Mouse (Mus musculus) embryonic facial prominence, embryonic 11.5 days (tissue): ENCODE results near the gene Vwce. TPM values are rescaled to one million over a fixed set of nuclear protein-coding genes. Genes with fewer than 3 reads are reported as not detected.

ENCODE experiments used
- ATAC-seq: fragments of 200-750 bp; cut with Nextera tagmentation; replicated peaks from 2 replicates; pipeline ENCODE4 v1.8.0; 2017; ENCODE audit warnings: low read depth; ENCODE audit not compliant: insufficient number of reproducible peaks, low FRiP score, low TSS enrichment
- DNase-seq: peaks from one replicate; pipeline ENCODE4 v3.0.0-alpha.2; 2015; ENCODE audit warnings: low spot score
- H3K27ac ChIP-seq: fragments of 300-500 bp; sonication (generic); replicated peaks from 2 replicates; pipeline ENCODE4 v1.5.1; 2014; ENCODE audit warnings: mild to moderate bottlenecking, low read depth, low read length, control low read depth
- H3K27me3 ChIP-seq: fragments of 300-500 bp; sonication (generic); 2 replicates; pipeline ENCODE4 v1.6.1; 2014; ENCODE audit warnings: mild to moderate bottlenecking, low read length, moderate library complexity, mixed read lengths; ENCODE audit not compliant: control insufficient read depth, insufficient read depth
- H3K36me3 ChIP-seq: fragments of 300-500 bp; sonication (generic); replicated peaks from 2 replicates; pipeline ENCODE4 v1.6.1; 2014; ENCODE audit warnings: low read depth, mild to moderate bottlenecking, low read length, moderate library complexity, mixed read lengths; ENCODE audit not compliant: control insufficient read depth, insufficient read depth
- H3K4me1 ChIP-seq: fragments of 300-500 bp; sonication (generic); 2 replicates; pipeline ENCODE4 v1.6.1; 2014; ENCODE audit warnings: low read length, mixed read lengths; ENCODE audit not compliant: control insufficient read depth, insufficient read depth
- H3K4me2 ChIP-seq: fragments of 300-500 bp; sonication (generic); 2 replicates; pipeline ENCODE4 v1.6.1; 2014; ENCODE audit warnings: low read depth, mild to moderate bottlenecking, control low read depth, low read length, moderate library complexity
- H3K4me3 ChIP-seq: fragments of 300-500 bp; sonication (generic); 2 replicates; pipeline ENCODE4 v1.5.1; 2014; ENCODE audit warnings: low read depth, low read length, control low read depth
- H3K9ac ChIP-seq: fragments of 300-500 bp; sonication (generic); replicated peaks from 2 replicates; pipeline ENCODE4 v1.6.1; 2014; ENCODE audit warnings: mild to moderate bottlenecking, control low read depth, low read length
- H3K9me3 ChIP-seq: fragments of 300-500 bp; sonication (generic); replicated peaks from 2 replicates; pipeline ENCODE4 v1.6.1; 2016; ENCODE audit warnings: mild to moderate bottlenecking, low read length, inconsistent platforms, mixed read lengths; ENCODE audit not compliant: control insufficient read depth
- WGBS: fragments of 180-500 bp; shearing (Covaris S2); extraction: QIAGEN DNeasy Blood & Tissue Kit; methylation state at CpG from one replicate; pipeline ENCODE4 v1.1.7; 2014; 5-methylcytosine and 5-hydroxymethylcytosine counted together
- polyA plus RNA-seq: library from polyadenylated mRNA; unstranded; fragments of >200 nt; fragmentation: Nextera tagmentation; extraction: Ambion mirVana; gene quantifications from 2 replicates; pipeline ENCODE4 v1.2.1, GENCODE M21; 2014

Vwce gene
- polyA plus RNA-seq, 1 experiment from 2014 or later: 0.73 TPM

GRCm38 (mm10) chr19:10608573-10609240 lies 25.3 kb upstream of the Vwce start:
- no peak overlapping the region for H3K4me3 ChIP-seq
- no peaks in the 10 kb centered on the region for H3K9me3 ChIP-seq
- H3K4me1 ChIP-seq: peaks cover 4% of the 10 kb centered on the region; the same call in 1 of the 2 replicates
- no peak overlapping the region for H3K9ac ChIP-seq
- no peak for ATAC-seq
- H3K27ac ChIP-seq: no peak overlapping the region
- H3K27me3 ChIP-seq: no peaks in the 10 kb centered on the region
- peaks cover 20% of the 10 kb centered on the region for H3K36me3 ChIP-seq
- DNase-seq: peak; percentile 13
- H3K4me2 ChIP-seq: no peak overlapping the region
- WGBS: 89% methylated on average over 5 of the region's 5 CpGs

GRCm38 (mm10) chr19:10634872-10635318 lies 882 bp downstream of the Vwce start:
- Histone ChIP-seq H3K9me3 (no peaks in the 10 kb centered on the region), H3K4me1 (0 out of 2 replicates have a peak, but pooled peaks cover 2% of the 10 kb centered on the region), H3K4me3 (peak overlapping the region; percentile 40), H3K9ac (peak overlapping the region; percentile 67), H3K27ac (peak overlapping the region; percentile 13; the same call in 1 of the 2 replicates), H3K27me3 (no peaks in the 10 kb centered on the region), H3K4me2 (peak overlapping the region; percentile 93), H3K36me3 (peaks cover 1% of the 10 kb centered on the region; the same call in 1 of the 2 replicates)
- DNase-seq (peak; percentile 67), ATAC-seq (peak; percentile 82)
- WGBS: 2% methylated on average over 21 of the region's 21 CpGs

DNA sequence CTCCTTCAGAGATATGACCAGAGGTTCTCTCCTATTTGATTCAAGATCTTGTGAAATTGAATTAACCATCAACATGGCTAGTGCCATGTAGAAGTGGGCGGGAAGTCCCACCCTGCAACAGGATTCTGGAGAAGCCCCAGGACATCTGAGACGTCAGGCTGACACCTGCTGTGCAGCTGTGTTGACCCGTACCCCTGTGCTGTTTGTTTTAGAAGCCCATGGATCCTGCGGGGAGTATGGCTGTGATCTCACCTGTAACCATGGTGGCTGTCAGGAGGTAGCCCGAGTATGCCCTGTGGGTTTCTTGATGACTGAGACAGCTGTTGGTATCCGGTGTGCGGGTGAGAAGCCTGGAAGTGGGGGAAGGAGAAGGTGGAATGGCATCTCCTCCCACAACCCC lies 3.8 kb downstream of the Vwce start:
- H3K4me1 ChIP-seq: 0 out of 2 replicates have a peak, but pooled peaks cover 2% of the 10 kb centered on the region
- H3K9me3 ChIP-seq: no peaks in the 10 kb centered on the region
- H3K4me3 ChIP-seq: no peak overlapping the region
- H3K27me3 ChIP-seq: no peaks in the 10 kb centered on the region
- WGBS: 56% methylated on average over 7 of the region's 7 CpGs
- H3K36me3 ChIP-seq: no peaks in the 10 kb centered on the region
- ATAC-seq (no peak), DNase-seq (no peak)
- no peak overlapping the region for H3K27ac ChIP-seq
- H3K9ac ChIP-seq: no peak overlapping the region
- no peak overlapping the region for H3K4me2 ChIP-seq

- Histone ChIP-seq H3K4me1 (no peaks in the 10 kb centered on the region), H3K9me3 (no peaks in the 10 kb centered on the region), H3K9ac (peak overlapping the region; percentile 6; the same call in 1 of the 2 replicates), H3K27ac (no peak overlapping the region; the same call in 1 of the 2 replicates), H3K4me3 (no peak overlapping the region), H3K27me3 (no peaks in the 10 kb centered on the region), H3K4me2 (no peak overlapping the region), H3K36me3 (no peaks in the 10 kb centered on the region)
- DNase-seq (no peak), ATAC-seq (no peak)
- WGBS: 11% methylated on average over 5 of the region's 5 CpGs
These were observed 6.1 kb downstream of the Vwce start for GRCm38 (mm10) chr19:10640080-10640479.

DNA sequence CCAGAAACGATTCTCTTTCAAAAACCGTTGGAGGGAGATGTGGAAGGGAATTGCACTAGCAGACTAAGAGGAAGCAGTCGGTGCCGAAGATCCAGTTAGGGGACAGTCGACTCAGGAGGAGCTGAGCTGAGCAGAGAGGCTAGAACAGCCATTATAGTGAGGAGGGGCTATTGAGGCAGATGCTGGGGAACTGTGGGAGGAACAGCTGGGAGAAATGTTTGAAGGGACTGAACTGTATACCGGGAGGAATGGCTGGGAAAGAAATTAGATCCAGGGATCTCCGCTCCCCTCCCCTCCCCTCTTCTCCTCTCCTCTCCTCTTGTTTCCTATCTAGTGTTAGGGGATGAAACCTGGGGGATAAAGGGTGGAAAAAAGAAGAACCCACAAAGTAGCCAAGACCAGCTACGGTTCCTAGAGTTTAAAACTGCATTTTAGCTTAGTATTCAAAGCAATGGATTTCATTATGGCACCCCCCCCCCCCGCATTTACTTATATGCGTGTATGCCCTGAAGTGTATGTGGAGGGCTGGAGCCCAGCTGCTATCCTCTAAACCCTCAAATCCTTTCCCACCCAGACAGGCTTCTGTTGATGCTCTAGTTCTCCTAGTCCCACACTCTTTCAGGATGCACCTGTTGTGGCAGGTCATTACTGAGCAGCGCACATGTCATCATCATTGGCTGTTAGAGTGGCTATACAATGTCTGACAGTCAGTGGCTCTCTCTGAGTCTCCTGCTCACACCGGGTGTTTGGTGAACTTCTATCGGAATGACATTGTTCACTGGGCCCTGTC lies 6.8 kb downstream of the Vwce start:
- 41% methylated on average over 13 of the region's 13 CpGs for WGBS
- 0 out of 2 replicates have a peak, but pooled peaks have one; percentile 58 for ATAC-seq
- Histone ChIP-seq H3K4me2 (no peak overlapping the region), H3K4me3 (no peak overlapping the region), H3K27me3 (no peaks in the 10 kb centered on the region), H3K9ac (peak overlapping the region; percentile 6; the same call in 1 of the 2 replicates), H3K27ac (no peak overlapping the region; the same call in 1 of the 2 replicates), H3K9me3 (no peaks in the 10 kb centered on the region), H3K4me1 (no peaks in the 10 kb centered on the region), H3K36me3 (no peaks in the 10 kb centered on the region)
- DNase-seq: peak; percentile 38

- Histone ChIP-seq H3K36me3 (no peaks in the 10 kb centered on the region), H3K27me3 (no peaks in the 10 kb centered on the region), H3K4me2 (no peak overlapping the region), H3K4me1 (no peaks in the 10 kb centered on the region), H3K9ac (no peak overlapping the region), H3K4me3 (no peak overlapping the region), H3K9me3 (no peaks in the 10 kb centered on the region), H3K27ac (no peak overlapping the region)
- ATAC-seq (no peak), DNase-seq (no peak)
- WGBS: 87% methylated on average over 2 of the region's 2 CpGs
These were observed 11.6 kb downstream of the Vwce start for GRCm38 (mm10) chr19:10645616-10646015.

DNA sequence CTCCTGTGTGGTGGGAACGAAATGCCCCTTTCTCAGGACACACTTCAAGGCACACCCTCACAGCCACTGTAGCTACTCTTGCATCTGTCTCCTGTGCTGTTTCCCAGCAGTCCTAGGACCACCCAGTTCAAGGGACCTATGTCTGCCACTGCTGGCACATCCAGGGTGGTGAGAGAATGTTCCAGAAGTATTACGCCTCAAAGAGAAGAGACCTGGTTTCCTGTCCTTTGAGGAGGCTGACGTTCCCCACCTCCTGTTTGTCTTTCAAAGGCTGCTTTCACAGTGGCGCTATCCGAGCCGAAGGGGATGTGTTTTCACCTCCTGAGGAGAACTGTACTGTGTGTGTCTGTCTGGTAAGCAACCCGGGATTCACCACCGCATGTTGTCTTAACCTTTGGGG lies 14.1 kb downstream of the Vwce start:
- no peak overlapping the region for H3K27ac ChIP-seq
- no peak overlapping the region for H3K9ac ChIP-seq

GRCm38 (mm10) chr19:10656058-10656457 lies 22.0 kb downstream of the Vwce start:
- 69% methylated on average over 3 of the region's 3 CpGs for WGBS
- Histone ChIP-seq H3K4me2 (no peak overlapping the region), H3K9me3 (no peaks in the 10 kb centered on the region), H3K9ac (no peak overlapping the region), H3K36me3 (no peaks in the 10 kb centered on the region), H3K4me1 (no peaks in the 10 kb centered on the region), H3K27me3 (no peaks in the 10 kb centered on the region), H3K27ac (no peak overlapping the region), H3K4me3 (no peak overlapping the region)
- DNase-seq (no peak), ATAC-seq (no peak)

More for the DNA sequence above, 14.1 kb downstream of the Vwce start:
- no peak overlapping the region for H3K4me3 ChIP-seq
- no peaks in the 10 kb centered on the region for H3K36me3 ChIP-seq
- H3K4me2 ChIP-seq: no peak overlapping the region
- DNase-seq: no peak
- WGBS: 66% methylated on average over 8 of the region's 8 CpGs
- no peak for ATAC-seq
- H3K4me1 ChIP-seq: no peaks in the 10 kb centered on the region
- no peaks in the 10 kb centered on the region for H3K9me3 ChIP-seq
- no peaks in the 10 kb centered on the region for H3K27me3 ChIP-seq
